Mouse (Mus musculus) skeletal muscle tissue, adult 2 months (tissue): ENCODE measurements around the gene Cdv3.

Experiments used
- DNase-seq: peaks from one replicate; pipeline ENCODE4 v3.0.0-alpha.2; 2012; ENCODE audit warnings: low read depth, low spot score

The Cdv3 gene

GRCm38 (mm10) chr9:103365290-103366247 is at the start of gene Cdv3:
Gene Cdv3 (minus strand): TSS chr9:103365840.
- peak; percentile 100 for DNase-seq

- no peak for DNase-seq
Observed at GRCm38 (mm10) chr9:103413457-103413856, 47.8 kb upstream of the Cdv3 start.

GRCm38 (mm10) chr9:103409119-103409518 is 43.5 kb upstream of the Cdv3 start:
- no peak for DNase-seq

GRCm38 (mm10) chr9:103408136-103408777 is 42.6 kb upstream of the Cdv3 start:
- DNase-seq: no peak

- no peak for DNase-seq
Observed at GRCm38 (mm10) chr9:103403331-103403973, 37.8 kb upstream of the Cdv3 start.

- peak; percentile 78 for DNase-seq
Observed at GRCm38 (mm10) chr9:103398509-103399157, 33.0 kb upstream of the Cdv3 start.

GRCm38 (mm10) chr9:103393256-103393655 is 27.6 kb upstream of the Cdv3 start:
- DNase-seq: no peak

GRCm38 (mm10) chr9:103391796-103392372 is 26.2 kb upstream of the Cdv3 start:
- DNase-seq: no peak

GRCm38 (mm10) chr9:103389261-103389660 is 23.6 kb upstream of the Cdv3 start:
- DNase-seq: no peak

- DNase-seq: no peak
Observed at GRCm38 (mm10) chr9:103387011-103387653, 21.5 kb upstream of the Cdv3 start.

- no peak for DNase-seq
Observed at GRCm38 (mm10) chr9:103386573-103386972, 20.9 kb upstream of the Cdv3 start.

GRCm38 (mm10) chr9:103385600-103385999 is 20.0 kb upstream of the Cdv3 start:
- DNase-seq: no peak

GRCm38 (mm10) chr9:103384141-103384796 is 18.6 kb upstream of the Cdv3 start:
- DNase-seq: no peak

GRCm38 (mm10) chr9:103383576-103383975 is 17.9 kb upstream of the Cdv3 start:
- DNase-seq: no peak

GRCm38 (mm10) chr9:103382989-103383388 is 17.3 kb upstream of the Cdv3 start:
- DNase-seq: no peak

GRCm38 (mm10) chr9:103380566-103380965 is 14.9 kb upstream of the Cdv3 start:
- no peak for DNase-seq

- no peak for DNase-seq
Observed at GRCm38 (mm10) chr9:103379199-103379598, 13.6 kb upstream of the Cdv3 start.

GRCm38 (mm10) chr9:103378686-103379085 is 13.0 kb upstream of the Cdv3 start:
- DNase-seq: no peak

- no peak for DNase-seq
Observed at GRCm38 (mm10) chr9:103376346-103377320, 11.0 kb upstream of the Cdv3 start.
